Mouse (Mus musculus) midbrain, embryonic 16.5 days (tissue): ENCODE results near the gene Clybl. TPM values are rescaled to one million over a fixed set of nuclear protein-coding genes. Genes with fewer than 3 reads are reported as not detected.

ENCODE experiments used
- ATAC-seq: fragments of 200-750 bp; cut with Nextera tagmentation; 2 replicates; pipeline ENCODE4 v1.8.0; 2017; ENCODE audit warnings: moderate TSS enrichment
- H3K27ac ChIP-seq: fragments of 300-500 bp; sonication (generic); 2 replicates; pipeline ENCODE4 v1.5.1; 2014; ENCODE audit warnings: mild to moderate bottlenecking, low read length, mixed read lengths
- H3K27me3 ChIP-seq: fragments of 300-500 bp; sonication (generic); 2 replicates; pipeline ENCODE4 v1.6.1; 2014; ENCODE audit warnings: low read depth, low read length, mixed read lengths; ENCODE audit not compliant: control insufficient read depth, insufficient read depth
- H3K36me3 ChIP-seq: fragments of 300-500 bp; sonication (generic); 2 replicates; pipeline ENCODE4 v1.6.1; 2014; ENCODE audit warnings: mild to moderate bottlenecking, low read length, moderate library complexity, mixed read lengths; ENCODE audit not compliant: control insufficient read depth, insufficient read depth
- H3K4me1 ChIP-seq: fragments of 300-500 bp; sonication (generic); 2 replicates; pipeline ENCODE4 v1.6.1; 2014; ENCODE audit warnings: mild to moderate bottlenecking, low read length, mixed read lengths; ENCODE audit not compliant: control insufficient read depth, insufficient read depth
- H3K4me2 ChIP-seq: fragments of 300-500 bp; sonication (generic); 2 replicates; pipeline ENCODE4 v1.6.1; 2014; ENCODE audit warnings: mild to moderate bottlenecking, low read length, mixed read lengths
- H3K4me3 ChIP-seq: fragments of 300-500 bp; sonication (generic); 2 replicates; pipeline ENCODE4 v1.5.1; 2014; ENCODE audit warnings: low read depth, mild to moderate bottlenecking, low read length, moderate library complexity, mixed read lengths
- H3K9ac ChIP-seq: fragments of 300-500 bp; sonication (generic); 2 replicates; pipeline ENCODE4 v1.6.1; 2014; ENCODE audit warnings: low read depth, low read length, mixed read lengths
- H3K9me3 ChIP-seq: fragments of 300-500 bp; sonication (generic); replicated peaks from 2 replicates; pipeline ENCODE4 v1.6.1; 2014; ENCODE audit warnings: mild to moderate bottlenecking, low read length, mixed read lengths; ENCODE audit not compliant: control insufficient read depth, poor library complexity, severe bottlenecking
- WGBS: fragments of 180-500 bp; shearing (Covaris S2); extraction: QIAGEN DNeasy Blood & Tissue Kit; methylation state at CpG from one replicate; pipeline ENCODE4 v1.1.7; 2014; 5-methylcytosine and 5-hydroxymethylcytosine counted together
- polyA plus RNA-seq: library from polyadenylated mRNA; unstranded; fragments of >200 nt; fragmentation: Nextera tagmentation; extraction: Ambion mirVana; gene quantifications from 2 replicates; pipeline ENCODE4 v1.2.1, GENCODE M21; 2015

The Clybl gene
- polyA plus RNA-seq, 1 experiment from 2014 or later: 17.2 TPM

DNA sequence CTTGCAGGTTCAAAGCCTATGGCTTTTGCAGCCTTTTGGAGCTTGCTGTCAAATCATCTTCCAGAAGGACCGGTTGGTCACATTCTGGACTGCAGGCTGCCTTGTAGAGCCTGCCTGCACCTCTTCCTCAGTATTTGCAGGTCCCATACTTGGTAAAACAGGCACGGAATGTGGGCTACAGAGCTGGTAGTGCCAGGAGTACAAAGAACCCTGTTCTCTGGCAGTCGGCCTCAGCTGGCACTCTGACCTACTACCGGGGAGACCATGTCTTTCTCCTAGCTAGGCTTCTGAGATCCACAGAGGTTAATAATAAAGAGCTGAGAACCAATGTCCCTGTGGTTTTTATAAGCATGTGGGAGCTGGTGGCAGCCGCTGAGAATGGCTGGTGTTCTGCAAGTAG, 8.4 kb downstream of the Clybl start:
- 0 out of 2 replicates have a peak, but pooled peaks have one; percentile 50 for ATAC-seq
- no peaks in the 10 kb centered on the region for H3K36me3 ChIP-seq
- H3K27me3 ChIP-seq: no peaks in the 10 kb centered on the region
- H3K4me2 ChIP-seq: no peak overlapping the region
- H3K27ac ChIP-seq: no peak overlapping the region
- H3K4me3 ChIP-seq: no peak overlapping the region
- no peak overlapping the region for H3K9ac ChIP-seq
- H3K4me1 ChIP-seq: no peaks in the 10 kb centered on the region
- 72% methylated on average over 5 of the region's 5 CpGs for WGBS
- no peaks in the 10 kb centered on the region for H3K9me3 ChIP-seq

DNA sequence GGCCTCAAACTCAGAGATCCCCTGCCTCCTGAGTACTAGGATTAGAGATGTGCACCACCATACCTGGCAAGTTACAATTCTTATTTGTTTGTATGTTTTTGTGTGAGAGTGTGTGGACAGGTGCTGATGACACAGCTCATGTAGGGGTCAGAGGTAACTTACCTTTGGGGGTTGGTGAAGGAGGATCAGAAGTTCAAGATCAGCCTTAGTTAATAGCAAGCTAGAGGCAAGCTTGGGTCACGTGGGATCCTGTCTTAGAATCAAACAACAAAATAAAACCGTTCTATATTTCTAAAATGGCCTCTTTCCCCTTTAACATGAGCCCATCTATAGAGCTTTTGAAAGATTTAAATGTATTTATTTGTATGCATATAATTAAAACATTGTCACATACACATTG, 9.0 kb downstream of the Clybl start:
- H3K4me1 ChIP-seq: no peaks in the 10 kb centered on the region
- H3K4me2 ChIP-seq: no peak overlapping the region
- no peaks in the 10 kb centered on the region for H3K27me3 ChIP-seq
- H3K36me3 ChIP-seq: no peaks in the 10 kb centered on the region
- WGBS: 20% methylated on average over 2 of the region's 2 CpGs
- no peak overlapping the region for H3K4me3 ChIP-seq
- H3K9ac ChIP-seq: no peak overlapping the region
- H3K9me3 ChIP-seq: no peaks in the 10 kb centered on the region
- peak; percentile 27; the same call in 1 of the 2 replicates for ATAC-seq
- no peak overlapping the region for H3K27ac ChIP-seq

DNA sequence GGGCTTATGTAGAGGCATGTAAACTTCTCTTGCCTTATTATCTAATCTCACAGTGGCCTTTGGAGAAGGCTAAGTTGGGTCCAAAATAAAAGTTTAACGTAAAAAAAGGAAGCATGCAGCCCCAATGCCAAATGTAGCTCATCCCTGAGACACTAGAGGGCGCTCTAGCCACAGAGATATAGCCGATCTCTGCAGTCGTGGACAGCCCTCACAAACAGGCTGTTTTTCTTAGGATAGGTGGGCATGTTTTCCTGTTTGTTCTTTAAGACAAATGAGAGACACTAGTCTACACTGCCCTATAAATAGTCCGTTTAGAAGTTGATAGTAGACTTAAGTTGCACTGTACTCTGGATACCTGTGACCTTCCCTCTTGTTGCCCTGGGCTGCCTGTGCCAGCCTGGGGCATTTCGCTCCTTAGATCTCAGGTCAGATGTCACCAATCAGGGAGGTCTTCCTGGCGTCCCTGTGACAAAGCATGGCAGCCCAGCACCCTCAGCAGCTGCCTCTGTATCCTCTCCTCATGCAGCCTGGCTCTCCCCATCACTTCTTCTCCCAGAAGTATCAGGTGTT, 9.5 kb downstream of the Clybl start:
- no peaks in the 10 kb centered on the region for H3K27me3 ChIP-seq
- no peak overlapping the region for H3K4me3 ChIP-seq
- H3K36me3 ChIP-seq: no peaks in the 10 kb centered on the region
- H3K4me2 ChIP-seq: no peak overlapping the region
- H3K27ac ChIP-seq: no peak overlapping the region
- H3K9me3 ChIP-seq: no peaks in the 10 kb centered on the region
- 16% methylated on average over 7 of the region's 7 CpGs for WGBS
- ATAC-seq: peak; percentile 73
- no peaks in the 10 kb centered on the region for H3K4me1 ChIP-seq
- no peak overlapping the region for H3K9ac ChIP-seq

DNA sequence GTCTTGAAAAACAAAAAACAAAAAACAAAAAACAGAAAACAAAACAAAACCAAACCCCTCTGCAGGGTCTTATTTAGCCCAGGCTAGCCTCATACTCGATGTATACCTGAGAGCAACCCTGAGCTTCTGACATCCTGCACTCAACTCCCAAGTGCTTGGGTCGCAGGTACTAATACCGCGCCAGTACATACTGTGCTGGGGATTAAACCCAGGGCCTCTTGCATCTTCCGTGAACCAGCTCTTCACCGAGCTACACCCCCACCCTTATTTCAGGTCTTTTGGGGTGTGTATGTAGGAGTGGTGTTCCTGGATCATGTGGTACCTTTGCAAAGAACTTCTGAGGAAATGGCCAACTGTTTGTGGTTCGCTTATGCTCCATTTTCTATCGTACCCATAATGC, 13.1 kb downstream of the Clybl start:
- Histone ChIP-seq H3K36me3 (no peaks in the 10 kb centered on the region), H3K4me2 (no peak overlapping the region), H3K27ac (no peak overlapping the region), H3K27me3 (no peaks in the 10 kb centered on the region), H3K9ac (no peak overlapping the region), H3K9me3 (no peaks in the 10 kb centered on the region; the same call in 1 of the 2 replicates), H3K4me3 (no peak overlapping the region), H3K4me1 (no peaks in the 10 kb centered on the region)
- 98% methylated on average over 8 of the region's 8 CpGs for WGBS
- no peak for ATAC-seq

DNA sequence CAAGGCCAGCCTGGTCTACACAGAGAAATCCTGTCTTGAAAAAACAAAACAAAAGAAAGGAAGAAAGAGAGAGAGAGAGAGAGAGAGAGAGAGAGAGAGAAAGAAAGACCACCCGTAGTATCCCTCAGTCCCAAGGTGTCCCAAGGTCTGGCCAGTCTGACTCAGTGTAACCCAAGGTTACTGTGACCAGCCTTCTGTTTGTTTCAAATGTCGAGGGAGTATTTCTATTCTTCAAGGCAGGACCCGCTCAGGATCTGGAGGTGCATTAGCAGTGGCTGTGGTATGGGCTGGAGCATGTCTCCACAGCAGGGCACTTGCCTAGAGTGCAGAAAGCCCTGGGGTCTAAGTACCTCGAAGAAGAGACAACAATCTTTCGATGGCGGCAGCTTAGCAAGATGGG, 15.3 kb downstream of the Clybl start:
- no peak for ATAC-seq
- no peaks in the 10 kb centered on the region for H3K4me1 ChIP-seq
- H3K27ac ChIP-seq: no peak overlapping the region
- H3K4me2 ChIP-seq: no peak overlapping the region
- WGBS: 89% methylated on average over 6 of the region's 6 CpGs
- H3K4me3 ChIP-seq: no peak overlapping the region
- no peaks in the 10 kb centered on the region; the same call in 1 of the 2 replicates for H3K9me3 ChIP-seq
- H3K27me3 ChIP-seq: no peaks in the 10 kb centered on the region
- no peaks in the 10 kb centered on the region for H3K36me3 ChIP-seq
- no peak overlapping the region for H3K9ac ChIP-seq

DNA sequence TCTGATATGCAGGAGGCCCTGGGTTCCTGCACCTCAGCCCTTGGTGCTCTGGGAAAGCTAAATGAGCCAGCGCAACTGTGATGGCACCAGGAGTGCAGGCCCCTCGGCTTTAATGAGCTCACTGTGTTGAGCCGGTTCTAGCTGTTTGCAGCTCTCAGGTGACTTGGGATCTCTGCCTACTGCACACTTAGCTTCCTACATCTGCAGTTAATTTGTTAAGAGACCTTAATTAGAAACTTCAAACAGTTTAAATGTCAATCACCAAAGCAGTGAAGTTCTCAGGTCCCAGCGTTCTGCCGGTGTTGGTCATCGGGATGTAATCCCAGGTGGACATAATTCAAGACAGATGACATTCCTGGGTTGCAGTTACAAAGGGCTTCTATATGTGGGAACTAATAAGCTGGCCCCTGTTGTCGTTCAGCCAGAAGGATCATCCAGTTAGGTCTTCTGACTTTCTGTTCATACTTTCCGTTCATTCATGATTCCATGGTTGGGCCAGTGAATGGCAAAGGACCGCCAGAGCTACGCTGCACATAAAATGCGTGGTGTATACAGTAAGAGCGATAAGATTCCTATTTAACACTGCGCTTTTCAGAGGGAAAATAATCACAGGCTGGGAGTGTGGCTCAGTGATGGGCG, 18.9 kb downstream of the Clybl start:
- no peak for ATAC-seq
- no peak overlapping the region for H3K9ac ChIP-seq
- H3K4me2 ChIP-seq: no peak overlapping the region
- H3K4me1 ChIP-seq: no peaks in the 10 kb centered on the region
- 85% methylated on average over 14 of the region's 14 CpGs for WGBS
- no peak overlapping the region for H3K27ac ChIP-seq
- H3K36me3 ChIP-seq: no peaks in the 10 kb centered on the region
- H3K9me3 ChIP-seq: no peaks in the 10 kb centered on the region; the same call in 1 of the 2 replicates
- no peak overlapping the region for H3K4me3 ChIP-seq
- no peaks in the 10 kb centered on the region for H3K27me3 ChIP-seq

DNA sequence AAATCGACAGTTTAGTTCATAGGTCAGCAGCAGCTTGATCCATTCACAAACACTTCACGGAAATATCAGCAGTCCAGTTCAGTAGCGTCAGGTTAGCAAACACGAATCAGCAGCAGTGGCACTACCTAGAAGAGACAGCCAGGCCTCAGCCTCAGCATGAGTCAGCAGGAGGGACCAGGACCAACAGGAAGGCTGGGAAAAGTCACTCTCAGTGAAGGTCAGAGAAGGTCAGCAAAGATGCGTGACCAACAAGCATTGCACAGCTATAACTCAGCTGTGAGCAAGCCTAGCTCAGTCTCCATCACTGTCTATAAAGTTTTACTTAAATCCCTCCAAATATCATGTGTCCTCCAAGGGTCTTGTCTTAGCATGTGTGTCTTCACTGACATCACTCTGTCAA, 27.7 kb downstream of the Clybl start:
- H3K27ac ChIP-seq: no peak overlapping the region
- no peaks in the 10 kb centered on the region for H3K9me3 ChIP-seq
- H3K36me3 ChIP-seq: no peaks in the 10 kb centered on the region
- H3K9ac ChIP-seq: no peak overlapping the region
- H3K4me3 ChIP-seq: no peak overlapping the region
- no peaks in the 10 kb centered on the region for H3K27me3 ChIP-seq
- H3K4me1 ChIP-seq: no peaks in the 10 kb centered on the region
- 86% methylated on average over 5 of the region's 5 CpGs for WGBS
- H3K4me2 ChIP-seq: no peak overlapping the region
- no peak for ATAC-seq

DNA sequence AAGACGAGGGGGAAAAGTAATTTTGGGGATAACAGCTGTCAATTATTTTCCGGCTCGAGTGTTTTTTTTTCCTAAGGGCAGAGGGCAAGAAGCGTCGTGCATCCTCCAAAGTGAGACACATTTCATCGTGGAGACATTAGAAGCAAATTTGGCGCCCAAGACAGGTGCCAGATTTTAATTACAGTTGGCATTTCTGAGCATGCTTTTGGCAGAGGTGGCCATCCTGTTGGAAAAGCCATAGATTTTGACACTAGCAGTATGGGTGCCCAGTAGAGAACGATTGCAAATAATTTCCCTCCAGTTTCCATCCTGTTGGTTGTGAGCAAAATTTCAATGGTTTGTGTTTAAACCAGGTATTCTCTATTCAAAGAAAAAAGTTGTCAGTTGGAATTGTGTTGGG, 32.1 kb downstream of the Clybl start:
- 72% methylated on average over 8 of the region's 8 CpGs for WGBS
- Histone ChIP-seq H3K36me3 (no peaks in the 10 kb centered on the region), H3K9ac (no peak overlapping the region), H3K4me1 (no peaks in the 10 kb centered on the region), H3K27me3 (no peaks in the 10 kb centered on the region), H3K4me3 (no peak overlapping the region), H3K9me3 (no peaks in the 10 kb centered on the region), H3K27ac (no peak overlapping the region), H3K4me2 (no peak overlapping the region)
- ATAC-seq: no peak

DNA sequence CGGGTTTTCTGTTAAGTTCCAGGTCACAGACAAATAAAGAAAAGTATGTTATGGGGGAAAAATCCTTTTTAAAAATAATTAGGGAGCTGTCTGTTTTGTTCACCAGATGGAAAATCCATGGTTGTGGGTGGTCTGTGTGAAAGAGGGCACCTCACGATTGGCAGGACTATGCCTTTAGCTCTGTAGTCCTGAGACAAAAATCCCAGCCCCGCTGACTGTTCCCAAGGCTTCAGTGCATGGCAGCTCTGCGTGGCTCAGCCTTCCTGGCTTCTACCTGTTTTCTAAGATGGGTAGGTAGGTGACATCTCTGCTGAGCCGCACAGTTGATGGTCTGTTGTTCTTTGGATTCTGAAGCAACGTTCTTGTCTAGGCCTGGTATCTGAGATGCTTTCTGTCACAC, 32.6 kb downstream of the Clybl start:
- Histone ChIP-seq H3K4me3 (no peak overlapping the region), H3K27me3 (no peaks in the 10 kb centered on the region), H3K27ac (no peak overlapping the region), H3K4me1 (no peaks in the 10 kb centered on the region), H3K9me3 (no peaks in the 10 kb centered on the region), H3K9ac (no peak overlapping the region), H3K36me3 (no peaks in the 10 kb centered on the region), H3K4me2 (no peak overlapping the region)
- no peak for ATAC-seq
- whole genome bisulfite sequencing: 83% methylated on average over 6 of the region's 6 CpGs
